Mouse (Mus musculus): ENCODE measurements around the gene Unc5c.

Unc5c gene

DNA sequence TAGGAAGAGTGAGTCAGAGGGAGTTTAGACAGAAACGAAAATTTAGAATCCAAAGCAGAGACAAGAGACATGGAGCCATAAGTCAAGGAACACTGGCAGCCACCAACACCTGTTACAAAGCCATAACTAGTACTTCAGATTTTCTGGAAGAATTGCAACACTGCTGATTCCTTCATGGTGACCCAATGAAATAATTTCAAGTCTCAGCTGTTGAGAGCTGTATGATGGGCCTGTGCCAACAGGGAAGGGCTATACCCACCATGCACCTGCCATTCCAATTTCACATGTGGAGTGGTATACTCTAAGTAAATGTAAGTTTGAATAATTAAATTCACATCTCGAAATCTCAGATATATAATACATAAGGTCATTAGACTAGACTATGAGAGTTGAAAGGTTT lies 259.5 kb downstream of the Unc5c start:
- DNase-seq = no peak

DNA sequence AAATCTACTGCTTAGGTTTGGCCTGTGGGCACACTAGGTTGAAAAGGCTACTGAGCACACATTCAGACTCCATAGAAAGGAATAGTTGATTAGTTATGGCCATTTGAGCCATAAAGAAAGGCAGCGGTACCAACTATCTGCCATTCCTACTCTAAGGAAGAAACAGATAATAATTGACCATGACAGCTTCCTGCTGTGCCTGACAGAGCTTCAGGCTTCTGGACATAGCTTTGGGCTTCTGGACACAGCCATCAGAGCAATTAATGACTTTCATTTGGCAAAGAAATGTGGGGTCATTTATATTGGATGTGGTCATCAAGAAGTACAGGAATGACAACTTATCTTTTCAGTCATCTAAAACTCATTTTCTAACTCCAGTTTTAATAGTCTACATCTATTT lies 260.4 kb downstream of the Unc5c start:
- DNase-seq = no peak

DNA sequence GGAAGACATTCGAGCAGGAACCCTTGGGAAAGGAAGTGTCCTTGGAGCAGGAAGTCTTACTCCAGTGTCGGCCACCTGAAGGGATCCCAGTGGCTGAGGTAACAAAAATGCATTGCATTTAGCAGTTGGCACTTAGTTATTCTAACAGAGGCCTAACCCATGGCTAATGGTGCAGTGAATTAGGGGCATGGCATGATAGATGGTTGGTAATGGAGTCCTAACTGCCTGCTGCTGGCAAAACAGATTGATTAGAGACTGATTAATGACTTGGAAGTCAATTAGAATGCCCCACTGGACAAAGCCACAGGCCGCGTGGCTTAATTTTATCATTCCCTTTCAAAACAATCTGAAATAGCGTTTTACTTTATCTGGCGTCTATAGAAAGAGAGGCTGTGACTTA lies 268.8 kb downstream of the Unc5c start:
- no peak for DNase-seq

DNA sequence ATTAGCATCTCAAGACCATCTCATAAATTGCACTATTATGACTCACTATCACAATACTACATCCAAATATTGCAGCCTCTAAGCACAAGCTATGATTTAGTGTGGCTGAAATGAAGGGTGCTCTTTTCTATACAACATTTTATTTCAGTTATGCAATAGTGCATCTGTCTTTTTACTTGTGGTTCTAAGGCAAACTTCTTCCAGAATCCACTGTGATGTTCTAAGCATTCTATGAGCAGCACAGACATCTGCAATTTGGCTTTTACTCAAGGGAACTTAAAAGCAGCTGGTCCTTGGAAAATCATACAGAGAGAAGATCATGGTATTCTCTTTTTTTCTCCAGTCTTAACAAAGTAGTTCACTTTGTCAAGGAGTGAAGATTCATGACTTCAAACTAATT lies 270.3 kb downstream of the Unc5c start:
- DNase-seq = no peak

DNA sequence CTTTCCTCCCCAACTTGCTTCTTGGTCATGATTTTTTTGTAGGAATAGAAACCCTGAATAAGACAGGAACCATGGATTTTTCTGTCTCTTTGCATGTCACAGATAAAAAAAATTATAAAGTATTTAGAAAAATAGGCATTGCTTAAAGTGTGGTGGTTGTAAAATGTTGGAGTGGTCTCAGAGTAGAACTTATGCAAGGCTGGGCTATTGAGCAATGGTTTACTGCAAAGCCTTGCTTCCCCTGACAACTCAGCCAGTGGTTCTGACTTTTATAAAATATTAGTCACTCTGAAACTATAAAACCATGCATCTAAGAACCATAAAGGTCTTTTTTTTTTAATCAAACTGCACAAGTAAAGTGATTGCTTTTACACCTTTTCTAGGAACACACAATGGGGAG lies 280.3 kb downstream of the Unc5c start:
- DNase-seq = no peak

GRCm38 (mm10) chr3:141748694-141749381 lies 283.8 kb downstream of the Unc5c start:
- no peak for DNase-seq

- DNase-seq = no peak
These were observed 287.2 kb downstream of the Unc5c start for GRCm38 (mm10) chr3:141752172-141752571.

- DNase-seq = no peak
These were observed 292.2 kb downstream of the Unc5c start for GRCm38 (mm10) chr3:141757259-141757658.

DNA sequence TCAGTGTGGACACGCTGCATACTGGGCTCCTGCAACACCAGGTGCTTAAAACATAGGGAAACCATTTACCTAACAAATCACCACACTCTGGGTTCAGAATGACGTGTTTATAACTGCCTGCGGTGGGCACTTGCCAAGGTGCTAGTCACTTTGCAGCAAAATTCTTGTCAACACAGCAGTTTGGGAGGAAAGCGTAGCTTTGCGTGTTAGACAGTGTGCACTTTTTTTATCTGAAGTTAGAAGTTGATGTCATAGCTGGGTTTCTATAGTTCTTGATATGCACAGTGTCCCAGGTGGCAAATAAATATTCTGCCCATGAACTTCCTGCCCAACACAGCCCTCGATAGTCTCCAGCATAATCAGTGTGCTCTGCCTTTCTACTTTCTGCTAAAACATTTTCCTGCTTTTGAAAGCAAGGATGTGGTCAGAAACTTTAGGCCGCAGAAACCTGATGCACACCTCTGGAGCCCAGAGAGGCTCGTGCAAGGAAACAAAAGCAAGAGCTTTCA lies 313.4 kb downstream of the Unc5c start:
- no peak for DNase-seq

GRCm38 (mm10) chr3:141779186-141779585 lies 314.2 kb downstream of the Unc5c start:
- no peak for DNase-seq

DNA sequence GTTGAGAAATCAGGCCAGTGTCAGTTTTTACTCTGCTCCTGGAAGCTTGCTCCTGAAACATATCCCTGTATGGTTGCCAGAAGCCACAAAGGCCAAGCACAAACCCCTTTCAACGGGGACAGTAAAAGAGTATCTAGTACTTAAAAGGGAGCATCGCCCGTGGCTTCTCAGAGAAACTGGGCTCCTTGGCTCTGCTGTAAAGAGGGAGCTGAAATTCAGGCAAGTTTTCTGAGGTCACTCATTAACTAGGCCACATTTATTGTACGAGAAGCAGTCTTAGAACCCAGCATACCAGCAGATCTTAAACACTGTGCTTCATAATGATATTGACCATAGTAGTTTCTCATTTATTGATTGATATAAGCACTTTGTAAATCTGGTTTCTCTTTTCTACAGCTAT lies 317.5 kb downstream of the Unc5c start:
- DNase-seq = no peak

DNA sequence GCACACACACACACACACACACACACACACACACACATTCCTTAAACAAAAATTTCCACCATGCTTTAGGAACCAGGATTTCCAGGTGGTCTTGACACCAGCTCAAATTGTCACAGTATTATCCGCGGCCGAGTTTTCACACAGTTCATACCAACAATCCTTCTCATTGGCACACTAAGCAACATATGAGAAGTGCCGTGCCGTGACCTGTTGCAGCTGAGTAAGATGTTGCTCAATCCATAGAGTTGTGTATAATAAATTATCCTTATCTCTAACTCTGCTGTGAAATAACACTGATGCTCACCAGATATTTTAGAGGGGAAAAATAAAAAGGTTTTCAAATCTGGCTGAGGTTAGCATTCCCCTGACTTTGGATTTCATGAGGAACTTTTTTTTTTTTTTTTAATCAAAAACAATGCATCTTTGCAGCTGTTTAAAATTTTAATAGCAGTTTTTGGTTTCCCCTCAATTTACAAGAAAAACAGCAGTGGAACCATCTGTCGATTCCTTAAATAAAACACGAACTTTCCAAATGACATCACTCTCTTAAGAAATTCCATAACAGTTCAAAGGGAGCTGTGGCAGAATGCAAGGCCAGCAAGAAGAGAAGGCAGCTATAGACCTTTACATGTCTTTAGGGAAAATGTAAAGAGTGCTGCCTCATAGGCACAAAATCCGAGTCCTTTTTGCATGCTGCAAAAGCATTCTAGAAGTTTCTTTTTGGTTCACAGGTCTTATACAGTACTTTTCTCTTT lies 326.2 kb downstream of the Unc5c start:
- no peak for DNase-seq

DNA sequence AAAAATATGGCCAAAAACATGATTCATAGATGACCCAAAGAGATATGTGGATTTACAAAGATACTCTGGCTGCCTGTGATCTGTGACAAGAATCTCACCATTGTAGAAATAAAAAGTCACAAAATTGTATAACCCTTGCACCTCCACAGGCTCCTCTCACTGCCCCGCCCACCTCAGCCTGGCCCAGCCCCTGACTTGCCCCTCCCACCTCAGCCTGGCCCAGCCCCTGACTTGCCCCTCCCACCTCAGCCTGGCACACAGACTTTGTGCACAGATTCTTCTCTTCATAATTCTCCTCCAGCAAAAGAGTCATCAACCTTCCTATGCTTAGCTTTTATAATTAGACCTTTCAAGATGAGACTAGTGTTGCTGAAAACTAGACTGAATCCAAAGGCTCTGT lies 327.1 kb downstream of the Unc5c start:
- DNase-seq = no peak

- DNase-seq = no peak
These were observed 328.7 kb downstream of the Unc5c start for GRCm38 (mm10) chr3:141793755-141794154.

GRCm38 (mm10) chr3:141794371-141794770 lies 329.4 kb downstream of the Unc5c start:
- no peak for DNase-seq

- DNase-seq = no peak
These were observed 332.4 kb downstream of the Unc5c start for GRCm38 (mm10) chr3:141797372-141797771.

DNA sequence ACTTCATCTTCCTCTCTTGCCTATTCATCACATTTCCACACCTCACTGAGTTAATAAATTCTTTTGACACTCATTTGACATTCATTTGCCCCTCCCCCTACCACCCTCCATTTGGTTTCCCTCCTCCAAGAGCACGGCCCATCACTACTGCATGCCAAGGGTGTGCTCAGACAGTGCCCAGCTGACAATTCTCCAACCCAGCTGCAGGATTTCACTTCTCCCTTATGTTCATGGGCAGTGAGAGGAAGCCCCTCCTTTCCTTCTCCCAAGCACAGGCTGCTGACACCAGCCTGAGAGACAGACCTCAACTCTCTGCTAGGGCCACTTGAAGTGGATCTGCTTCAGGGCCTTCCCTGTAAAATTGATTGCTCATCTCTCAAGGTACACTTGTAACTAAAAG lies 332.8 kb downstream of the Unc5c start:
- no peak for DNase-seq

- DNase-seq = no peak
These were observed 339.1 kb downstream of the Unc5c start for GRCm38 (mm10) chr3:141804133-141804532.

GRCm38 (mm10) chr3:141809581-141809980 lies 344.6 kb downstream of the Unc5c start:
- DNase-seq = no peak

GRCm38 (mm10) chr3:141810944-141811343 lies 345.9 kb downstream of the Unc5c start:
- no peak for DNase-seq

GRCm38 (mm10) chr3:141811348-141811747 lies 346.3 kb downstream of the Unc5c start:
- no peak for DNase-seq

- DNase-seq = no peak
These were observed 349.8 kb downstream of the Unc5c start for GRCm38 (mm10) chr3:141814776-141815175.

DNA sequence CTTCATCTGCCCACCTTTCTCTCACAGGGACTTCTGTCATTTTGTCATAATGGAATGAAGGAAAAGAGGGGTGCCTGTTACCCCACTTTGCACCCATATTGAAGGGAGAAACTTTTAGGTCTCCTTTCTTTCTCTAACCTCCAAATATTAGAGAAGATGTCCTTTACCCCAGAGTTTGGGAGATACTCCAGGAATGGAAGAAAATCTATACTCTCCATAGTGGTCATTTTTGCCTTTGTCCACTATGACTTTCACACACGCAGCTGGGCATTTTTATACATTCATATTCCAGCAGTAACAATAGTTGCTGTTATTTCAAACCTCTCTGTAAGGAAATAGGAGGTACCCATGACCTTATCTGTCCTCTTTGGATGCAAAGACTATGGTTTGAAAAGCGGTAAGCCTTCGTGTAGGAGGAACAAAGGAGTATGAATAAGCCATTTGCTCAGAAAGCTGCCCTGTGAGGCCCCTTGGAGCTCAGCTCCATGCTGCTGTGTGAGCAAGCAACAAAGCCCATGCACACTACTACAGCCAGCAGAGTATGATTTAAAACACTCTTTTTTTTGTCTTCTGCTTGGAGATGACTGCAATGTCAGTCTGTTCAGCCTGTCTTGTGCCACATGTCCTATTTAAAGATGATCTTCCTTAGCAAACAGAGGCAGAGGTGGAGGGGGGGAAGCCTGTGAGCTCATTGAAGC lies 353.7 kb downstream of the Unc5c start:
- DNase-seq = no peak

Data from lung, adult 18-20 months (tissue).